Mouse (Mus musculus) thymus, adult 2 months (tissue): ENCODE data around the gene Tpk1. TPM values are rescaled to one million over a fixed set of nuclear protein-coding genes. Genes with fewer than 3 reads are reported as not detected.
"Not testable (repeated sequence)": the region's sequence is repeated elsewhere in the genome, so short reads cannot be mapped to it uniquely, and the experiment has no call there.

Experiments used
- DNase-seq: peaks from one replicate; pipeline ENCODE4 v3.0.0; 2021
- H3K27ac ChIP-seq: fragments of 200-500 bp; 2 replicates; pipeline ENCODE4 v1.5.1; 2012; ENCODE audit warnings: low read length, control low read depth; ENCODE audit not compliant: control insufficient read depth, insufficient read depth
- H3K27me3 ChIP-seq: fragments of 200-500 bp; 2 replicates; pipeline ENCODE4 v1.6.1; 2012; ENCODE audit warnings: mild to moderate bottlenecking, low read length, moderate library complexity, mixed read lengths; ENCODE audit not compliant: control insufficient read depth, insufficient read depth
- H3K36me3 ChIP-seq: fragments of 200-500 bp; 2 replicates; pipeline ENCODE4 v1.6.1; 2012; ENCODE audit warnings: mild to moderate bottlenecking, low read length, moderate library complexity; ENCODE audit not compliant: control insufficient read depth, insufficient read depth
- H3K4me1 ChIP-seq: fragments of 200-500 bp; replicated peaks from 2 replicates; pipeline ENCODE4 v1.6.1; 2012; ENCODE audit warnings: low read length; ENCODE audit not compliant: control insufficient read depth, insufficient read depth
- H3K4me3 ChIP-seq: fragments of 200-500 bp; 2 replicates; pipeline ENCODE4 v1.5.1; 2012; ENCODE audit warnings: mild to moderate bottlenecking, low read length, control low read depth, moderate library complexity; ENCODE audit not compliant: control insufficient read depth, insufficient read depth
- CTCF ChIP-seq: fragments of 200-500 bp; IDR thresholded peaks from 2 replicates; pipeline ENCODE4 v1.5.1; 2012; ENCODE audit warnings: mild to moderate bottlenecking, control low read depth, low read length, moderate library complexity, borderline replicate concordance; ENCODE audit not compliant: control insufficient read depth, poor library complexity, insufficient read depth; ENCODE audit errors: extremely low read depth
- POLR2A ChIP-seq: fragments of 200-500 bp; IDR thresholded peaks from 2 replicates; pipeline ENCODE4 v1.6.1; 2012; ENCODE audit warnings: mild to moderate bottlenecking, low read length, control low read depth, moderate library complexity; ENCODE audit not compliant: control insufficient read depth, poor library complexity, insufficient read depth; ENCODE audit errors: extremely low read depth
- WGBS: fragments of 180-500 bp; shearing (Covaris S2); methylation state at CpG from one replicate; pipeline ENCODE4 v1.1.7; 2018; 5-methylcytosine and 5-hydroxymethylcytosine counted together
- polyA plus RNA-seq: library from polyadenylated mRNA; depleted of rRNA; stranded (reverse); fragments of >200 nt; gene quantifications from 2 replicates; pipeline ENCODE4 v1.2.3, GENCODE M21; 2012

Tpk1 gene
- polyA plus RNA-seq, 1 experiment = 3.2 TPM

- H3K27me3 ChIP-seq = no peaks in the 10 kb centered on the region
Measured at GRCm38 (mm10) chr6:43632871-43633270, 33.2 kb downstream of the Tpk1 start.

GRCm38 (mm10) chr6:43623448-43623847 is 42.6 kb downstream of the Tpk1 start:
- DNase-seq, H3K4me1 ChIP-seq, H3K4me3 ChIP-seq, H3K36me3 ChIP-seq, H3K27ac ChIP-seq, H3K27me3 ChIP-seq: not testable (repeated sequence)
- 91% methylated on average over 6 of the region's 6 CpGs for WGBS

More at GRCm38 (mm10) chr6:43632871-43633270, 33.2 kb downstream of the Tpk1 start:
- no peaks in the 10 kb centered on the region for H3K4me1 ChIP-seq
- TF ChIP-seq POLR2A (no peak), CTCF (no peak)
- no peak overlapping the region for H3K4me3 ChIP-seq
- no peak overlapping the region for H3K27ac ChIP-seq
- no peak for DNase-seq
- no peaks in the 10 kb centered on the region for H3K36me3 ChIP-seq

- H3K4me1 ChIP-seq = no peaks in the 10 kb centered on the region
- no peak overlapping the region for H3K4me3 ChIP-seq
- DNase-seq = no peak
- WGBS = 6% methylated on average over 3 of the region's 3 CpGs
- no peak for TF ChIP-seq CTCF
- TF ChIP-seq POLR2A = no peak
- H3K36me3 ChIP-seq = no peaks in the 10 kb centered on the region
- no peak overlapping the region for H3K27ac ChIP-seq
- no peaks in the 10 kb centered on the region for H3K27me3 ChIP-seq
Measured at GRCm38 (mm10) chr6:43619258-43619657, 46.8 kb downstream of the Tpk1 start.

GRCm38 (mm10) chr6:43611770-43612169 is 54.3 kb downstream of the Tpk1 start:
- Histone ChIP-seq H3K27ac (no peak overlapping the region), H3K27me3 (no peaks in the 10 kb centered on the region), H3K4me1 (no peaks in the 10 kb centered on the region), H3K36me3 (no peaks in the 10 kb centered on the region), H3K4me3 (no peak overlapping the region)
- TF ChIP-seq POLR2A (no peak), CTCF (no peak)
- DNase-seq = no peak
- WGBS = 97% methylated on average over 2 of the region's 2 CpGs

GRCm38 (mm10) chr6:43590841-43591541 is 75.1 kb downstream of the Tpk1 start:
- Histone ChIP-seq H3K27me3 (no peaks in the 10 kb centered on the region), H3K27ac (no peak overlapping the region), H3K4me1 (no peaks in the 10 kb centered on the region), H3K4me3 (no peak overlapping the region), H3K36me3 (no peaks in the 10 kb centered on the region)
- WGBS = 94% methylated on average over 4 of the region's 4 CpGs
- DNase-seq = no peak
- no peak for TF ChIP-seq POLR2A
- TF ChIP-seq CTCF = no peak

- no peak overlapping the region for H3K27ac ChIP-seq
- H3K4me1 ChIP-seq = no peaks in the 10 kb centered on the region
- no peaks in the 10 kb centered on the region for H3K27me3 ChIP-seq
- DNase-seq = no peak
- H3K4me3 ChIP-seq = no peak overlapping the region
- no peak for TF ChIP-seq POLR2A
- TF ChIP-seq CTCF = no peak
- 92% methylated on average over 2 of the region's 2 CpGs for WGBS
- no peaks in the 10 kb centered on the region for H3K36me3 ChIP-seq
Measured at GRCm38 (mm10) chr6:43585274-43585673, 80.8 kb downstream of the Tpk1 start.

GRCm38 (mm10) chr6:43581809-43582208 is 84.3 kb downstream of the Tpk1 start:
- Histone ChIP-seq H3K4me1 (no peaks in the 10 kb centered on the region), H3K4me3 (no peak overlapping the region), H3K27me3 (no peaks in the 10 kb centered on the region), H3K36me3 (no peaks in the 10 kb centered on the region), H3K27ac (no peak overlapping the region)
- 99% methylated on average over 2 of the region's 2 CpGs for WGBS
- no peak for DNase-seq
- TF ChIP-seq CTCF (no peak), POLR2A (no peak)
